Mouse (Mus musculus) heart, adult 2 months (tissue): ENCODE measurements around the gene Snai3. TPM values are rescaled to one million over a fixed set of nuclear protein-coding genes. Genes with fewer than 3 reads are reported as not detected.

Experiments used
- DNase-seq, 2 experiments: peaks; one replicate each; pipeline ENCODE4 v3.0.0; 2021
- H3K27ac ChIP-seq: fragments of 200-600 bp; 2 replicates; pipeline ENCODE4 v1.8.1; 2022
- H3K27me3 ChIP-seq: fragments of 200-500 bp; 2 replicates; pipeline ENCODE4 v1.6.1; 2012; ENCODE audit warnings: mild to moderate bottlenecking, low read length, inconsistent platforms, mixed read lengths; ENCODE audit not compliant: control insufficient read depth, insufficient read depth
- H3K36me3 ChIP-seq: fragments of 200-500 bp; 2 replicates; pipeline ENCODE4 v1.6.1; 2012; ENCODE audit warnings: low read length, inconsistent platforms; ENCODE audit not compliant: control insufficient read depth, insufficient read depth
- H3K4me1 ChIP-seq: fragments of 200-500 bp; 2 replicates; pipeline ENCODE4 v1.6.1; 2011; ENCODE audit warnings: low read length; ENCODE audit not compliant: control insufficient read depth, insufficient read depth
- H3K4me3 ChIP-seq: fragments of 200-600 bp; 2 replicates; pipeline ENCODE4 v1.8.1; 2022
- H3K79me2 ChIP-seq: fragments of 200-500 bp; replicated peaks from 2 replicates; pipeline ENCODE4 v1.6.1; 2012; ENCODE audit warnings: mild to moderate bottlenecking, inconsistent platforms, low read length, moderate library complexity, mixed read lengths; ENCODE audit not compliant: control insufficient read depth, insufficient read depth
- H3K9ac ChIP-seq: fragments of 200-500 bp; 2 replicates; pipeline ENCODE4 v1.6.1; 2012; ENCODE audit warnings: low read depth, mild to moderate bottlenecking, control low read depth, inconsistent platforms, low read length, mixed read lengths
- CTCF ChIP-seq: fragments of 200-600 bp; IDR thresholded peaks from 2 replicates; pipeline ENCODE4 v1.8.1; 2022; ENCODE audit warnings: antibody characterized with exemption, mild to moderate bottlenecking, moderate library complexity
- EP300 ChIP-seq: fragments of 200-500 bp; IDR thresholded peaks from 2 replicates; pipeline ENCODE4 v1.6.1; 2011; ENCODE audit warnings: low read depth, low read length, control low read depth; ENCODE audit not compliant: insufficient read depth
- POLR2A ChIP-seq: fragments of 200-500 bp; IDR thresholded peaks from 2 replicates; pipeline ENCODE4 v1.6.1; 2011; ENCODE audit warnings: mild to moderate bottlenecking, low read depth, low read length, control low read depth; ENCODE audit not compliant: insufficient read depth
- WGBS: fragments of 180-500 bp; shearing (Covaris S2); methylation state at CpG from one replicate; pipeline ENCODE4 v1.1.7; 2018; 5-methylcytosine and 5-hydroxymethylcytosine counted together
- intact Hi-C: fragments of 180-260 bp; cut with DNase I; formaldehyde crosslinking; loops from one replicate; pipeline ENCODE4 v1.15.1; 2025
- long read RNA-seq: library from polyadenylated mRNA; stranded (forward); transcript quantifications from one replicate; pipeline ENCODE4 v2.0.0, GENCODE M21; 2021
- polyA plus RNA-seq: library from polyadenylated mRNA; depleted of rRNA; stranded (reverse); fragments of >200 nt; gene quantifications from 2 replicates; pipeline ENCODE4 v1.2.3, GENCODE M21; 2012; rRNA removed
- total RNA-seq, 2 experiments: library from RNA; stranded (reverse); gene quantifications; 2 replicates each; pipeline ENCODE4 v1.2.3; 2021

Snai3 gene
- 1 to 10 TPM; 1.6 to 8.1 TPM for total RNA-seq
- 6.8 and 8.2 TPM in 2 replicates for polyA plus RNA-seq
- long read RNA-seq, partial matches to known transcripts = 1 of 3 reads
- long read RNA-seq, other reads (novel, unspliced or antisense) = 1 of 3 reads

GRCm38 (mm10) chr8:122460524-122461472, at the start of gene Snai3:
TSS of gene Snai3 (minus strand) at chr8:122460733.
- WGBS = 5% methylated on average over 56 of the region's 56 CpGs
- Histone ChIP-seq H3K27ac (peak within 1 kb of the TSS; percentile 23; the same call in 1 of the 2 replicates), H3K79me2 (no peaks in the 10 kb centered on the region), H3K9ac (peak within 1 kb of the TSS; percentile 69), H3K27me3 (no peaks in the 10 kb centered on the region), H3K36me3 (no peaks in the 10 kb centered on the region), H3K4me3 (peak within 1 kb of the TSS; percentile 48), H3K4me1 (peaks cover 4% of the 10 kb centered on the region; the same call in 1 of the 2 replicates)
- TF ChIP-seq CTCF (no peak), EP300 (no peak), POLR2A (peak; percentile 62; the same call in 1 of the 2 replicates)
- peak; percentile 51 to 74 for DNase-seq
- intact Hi-C loops = no loop called here

GRCm38 (mm10) chr8:122500856-122501255, 40.3 kb upstream of the Snai3 start:
- Histone ChIP-seq H3K27me3 (no peaks in the 10 kb centered on the region), H3K27ac (no peak overlapping the region), H3K79me2 (no peaks in the 10 kb centered on the region), H3K4me3 (no peak overlapping the region), H3K4me1 (no peaks in the 10 kb centered on the region), H3K36me3 (no peaks in the 10 kb centered on the region), H3K9ac (no peak overlapping the region)
- DNase-seq = peak; percentile 79 to 84
- WGBS = 29% methylated on average over 10 of the region's 10 CpGs
- TF ChIP-seq EP300 = peak; percentile 94
- TF ChIP-seq CTCF = no peak; the same call in 1 of the 2 replicates
- intact Hi-C loops = loop anchor here (1.0 to 5.0 kb wide), 3 partner anchors 50 to 329 kb away; partner anchors contain the start of genes Galns, Piezo1 and Trappc2l

GRCm38 (mm10) chr8:122497912-122498311, 37.4 kb upstream of the Snai3 start:
- WGBS = 70% methylated on average over 17 of the region's 17 CpGs
- H3K4me3 ChIP-seq = no peak overlapping the region
- intact Hi-C loops = loop anchor here (2.0 kb wide), 1 partner anchor 65 kb away; the partner anchor contains the start of gene Cyba
- peak overlapping the region; percentile 12; the same call in 1 of the 2 replicates for H3K27ac ChIP-seq
- H3K4me1 ChIP-seq = no peaks in the 10 kb centered on the region
- H3K79me2 ChIP-seq = no peaks in the 10 kb centered on the region
- H3K27me3 ChIP-seq = no peaks in the 10 kb centered on the region
- H3K36me3 ChIP-seq = no peaks in the 10 kb centered on the region
- no peak overlapping the region for H3K9ac ChIP-seq
- DNase-seq = no peak
- no peak for TF ChIP-seq POLR2A
- TF ChIP-seq CTCF = peak; percentile 59

GRCm38 (mm10) chr8:122497016-122497734, 36.6 kb upstream of the Snai3 start:
- H3K27me3 ChIP-seq = no peaks in the 10 kb centered on the region
- H3K4me3 ChIP-seq = no peak overlapping the region
- no peaks in the 10 kb centered on the region for H3K36me3 ChIP-seq
- WGBS = 62% methylated on average over 12 of the region's 12 CpGs
- no peaks in the 10 kb centered on the region for H3K79me2 ChIP-seq
- no peak for TF ChIP-seq EP300
- TF ChIP-seq POLR2A = no peak
- TF ChIP-seq CTCF = no peak
- peak overlapping the region; percentile 12; the same call in 1 of the 2 replicates for H3K27ac ChIP-seq
- H3K4me1 ChIP-seq = no peaks in the 10 kb centered on the region
- intact Hi-C loops = no loop called here
- DNase-seq = peak in 1 of 2 experiments; percentile 21
- no peak overlapping the region for H3K9ac ChIP-seq

GRCm38 (mm10) chr8:122488387-122488786, 27.9 kb upstream of the Snai3 start:
- TF ChIP-seq CTCF (no peak), POLR2A (no peak), EP300 (no peak)
- Histone ChIP-seq H3K36me3 (no peaks in the 10 kb centered on the region), H3K27me3 (no peaks in the 10 kb centered on the region), H3K27ac (no peak overlapping the region), H3K79me2 (no peaks in the 10 kb centered on the region), H3K4me3 (no peak overlapping the region), H3K4me1 (no peaks in the 10 kb centered on the region), H3K9ac (no peak overlapping the region)
- DNase-seq = no peak
- intact Hi-C loops = no loop called here
- 94% methylated on average over 9 of the region's 9 CpGs for WGBS

GRCm38 (mm10) chr8:122484831-122485230, 24.3 kb upstream of the Snai3 start:
- Histone ChIP-seq H3K36me3 (no peaks in the 10 kb centered on the region), H3K27me3 (no peaks in the 10 kb centered on the region), H3K4me1 (no peaks in the 10 kb centered on the region), H3K9ac (no peak overlapping the region), H3K27ac (no peak overlapping the region), H3K4me3 (no peak overlapping the region), H3K79me2 (no peaks in the 10 kb centered on the region)
- WGBS = 89% methylated on average over 12 of the region's 12 CpGs
- intact Hi-C loops = no loop called here
- no peak for DNase-seq
- no peak for TF ChIP-seq CTCF
- no peak for TF ChIP-seq POLR2A
- no peak for TF ChIP-seq EP300
